Mouse (Mus musculus) thymus, adult 2 months (tissue): Measurements from ENCODE around the gene Tcf25.

Source experiments
- CTCF ChIP-seq: fragments of 200-500 bp; IDR thresholded peaks from 2 replicates; pipeline ENCODE4 v1.5.1; 2012; ENCODE audit warnings: mild to moderate bottlenecking, control low read depth, low read length, moderate library complexity, borderline replicate concordance; ENCODE audit not compliant: control insufficient read depth, poor library complexity, insufficient read depth; ENCODE audit errors: extremely low read depth
- POLR2A ChIP-seq: fragments of 200-500 bp; IDR thresholded peaks from 2 replicates; pipeline ENCODE4 v1.6.1; 2012; ENCODE audit warnings: mild to moderate bottlenecking, low read length, control low read depth, moderate library complexity; ENCODE audit not compliant: control insufficient read depth, poor library complexity, insufficient read depth; ENCODE audit errors: extremely low read depth

GRCm38 (mm10) chr8:123342253-123342652, 31.3 kb upstream of the Tcf25 start:
- no peak for TF ChIP-seq POLR2A
- no peak for TF ChIP-seq CTCF
